Mouse (Mus musculus) heart, embryonic 10.5 days (tissue): Measurements from ENCODE around the gene Ugt1a10. TPM values are rescaled to one million over a fixed set of nuclear protein-coding genes. Genes with fewer than 3 reads are reported as not detected.
"Not testable (repeated sequence)": the region's sequence is repeated elsewhere in the genome, so short reads cannot be mapped to it uniquely, and the experiment has no call there.

ENCODE experiments used
- DNase-seq: peaks from one replicate; pipeline ENCODE4 v3.0.0-alpha.2; 2017; ENCODE audit warnings: low spot score
- H3K27ac ChIP-seq: fragments of 300-500 bp; sonication (generic); 2 replicates; pipeline ENCODE4 v1.5.1; 2016; ENCODE audit warnings: mild to moderate bottlenecking
- H3K27me3 ChIP-seq: fragments of 300-500 bp; sonication (generic); 2 replicates; pipeline ENCODE4 v1.6.1; 2016; ENCODE audit warnings: mild to moderate bottlenecking; ENCODE audit not compliant: poor library complexity, insufficient read depth, severe bottlenecking
- H3K36me3 ChIP-seq: fragments of 300-500 bp; sonication (generic); 2 replicates; pipeline ENCODE4 v1.6.1; 2016; ENCODE audit warnings: mild to moderate bottlenecking, moderate library complexity
- H3K4me1 ChIP-seq: fragments of 300-500 bp; sonication (generic); 2 replicates; pipeline ENCODE4 v1.6.1; 2016; ENCODE audit warnings: mild to moderate bottlenecking
- H3K4me3 ChIP-seq: fragments of 300-500 bp; sonication (generic); 2 replicates; pipeline ENCODE4 v1.5.1; 2016; ENCODE audit warnings: mild to moderate bottlenecking, moderate library complexity
- H3K9me3 ChIP-seq: fragments of 300-500 bp; sonication (generic); 2 replicates; pipeline ENCODE4 v1.6.1; 2016; ENCODE audit warnings: mild to moderate bottlenecking, moderate library complexity
- WGBS: fragments of 180-500 bp; shearing (Covaris S2); methylation state at CpG from one replicate; pipeline ENCODE4 v1.1.7; 2016; 5-methylcytosine and 5-hydroxymethylcytosine counted together
- polyA plus RNA-seq: library from polyadenylated mRNA; unstranded; fragments of >200 nt; fragmentation: Nextera tagmentation; extraction: Ambion mirVana; gene quantifications from 2 replicates; pipeline ENCODE4 v1.2.1, GENCODE M21; 2016

Ugt1a10 gene
- polyA plus RNA-seq, 1 experiment from 2014 or later, result not detected

- not testable (repeated sequence) for H3K27ac ChIP-seq, DNase-seq, H3K36me3 ChIP-seq, H3K9me3 ChIP-seq, H3K4me3 ChIP-seq, H3K27me3 ChIP-seq, H3K4me1 ChIP-seq
- 63% methylated on average over 1 of the region's 2 CpGs for WGBS
Measured at GRCm38 (mm10) chr1:88066472-88067102, 11.4 kb downstream of the Ugt1a10 start.

GRCm38 (mm10) chr1:88070495-88070894 is 15.3 kb downstream of the Ugt1a10 start, which contains the start of gene Ugt1a9:
Ugt1a9 (plus strand) TSS chr1:88070800.
- Histone ChIP-seq H3K9me3 (no peaks in the 10 kb centered on the region), H3K27ac (no peak within 1 kb of the TSS), H3K36me3 (no peaks in the 10 kb centered on the region), H3K4me3 (no peak within 1 kb of the TSS), H3K4me1 (no peaks in the 10 kb centered on the region), H3K27me3 (no peaks in the 10 kb centered on the region)
- 73% methylated on average over 2 of the region's 2 CpGs for WGBS
- no peak for DNase-seq

GRCm38 (mm10) chr1:88070902-88071301 is 15.7 kb downstream of the Ugt1a10 start:
- WGBS, result 77% methylated on average over 4 of the region's 4 CpGs
- H3K4me1 ChIP-seq, result no peaks in the 10 kb centered on the region
- no peaks in the 10 kb centered on the region for H3K36me3 ChIP-seq
- H3K27me3 ChIP-seq, result no peaks in the 10 kb centered on the region
- no peak overlapping the region for H3K4me3 ChIP-seq
- no peak for DNase-seq
- H3K27ac ChIP-seq, result no peak overlapping the region
- no peaks in the 10 kb centered on the region for H3K9me3 ChIP-seq

- Histone ChIP-seq H3K9me3 (no peaks in the 10 kb centered on the region), H3K27me3 (no peaks in the 10 kb centered on the region), H3K4me1 (no peaks in the 10 kb centered on the region), H3K36me3 (no peaks in the 10 kb centered on the region), H3K4me3 (no peak overlapping the region), H3K27ac (no peak overlapping the region)
- 78% methylated on average over 2 of the region's 2 CpGs for WGBS
- DNase-seq, result no peak
Measured at GRCm38 (mm10) chr1:88074471-88074870, 19.3 kb downstream of the Ugt1a10 start.

- no peak for DNase-seq
- no peak overlapping the region for H3K27ac ChIP-seq
- H3K4me1 ChIP-seq, result no peaks in the 10 kb centered on the region
- no peaks in the 10 kb centered on the region for H3K36me3 ChIP-seq
- no peaks in the 10 kb centered on the region for H3K9me3 ChIP-seq
- 84% methylated on average over 1 of the region's 1 CpGs for WGBS
- no peaks in the 10 kb centered on the region for H3K27me3 ChIP-seq
- no peak overlapping the region for H3K4me3 ChIP-seq
Measured at GRCm38 (mm10) chr1:88077128-88077527, 21.9 kb downstream of the Ugt1a10 start.

GRCm38 (mm10) chr1:88081670-88082069 is 26.5 kb downstream of the Ugt1a10 start:
- no peaks in the 10 kb centered on the region for H3K36me3 ChIP-seq
- WGBS, result 87% methylated on average over 1 of the region's 1 CpGs
- no peak overlapping the region for H3K27ac ChIP-seq
- H3K4me3 ChIP-seq, result no peak overlapping the region
- no peaks in the 10 kb centered on the region for H3K27me3 ChIP-seq
- DNase-seq, result no peak
- no peaks in the 10 kb centered on the region for H3K4me1 ChIP-seq
- no peaks in the 10 kb centered on the region for H3K9me3 ChIP-seq

GRCm38 (mm10) chr1:88086125-88086524 is 30.9 kb downstream of the Ugt1a10 start:
- no peaks in the 10 kb centered on the region for H3K27me3 ChIP-seq
- no peak for DNase-seq
- 60% methylated on average over 1 of the region's 1 CpGs for WGBS

GRCm38 (mm10) chr1:88087513-88087912 is 32.3 kb downstream of the Ugt1a10 start, which contains the start of gene Ugt1a8:
Ugt1a8 (plus strand) TSS chr1:88087813.
- Histone ChIP-seq H3K4me3 (no peak within 1 kb of the TSS), H3K9me3 (no peaks in the 10 kb centered on the region), H3K27ac (no peak within 1 kb of the TSS), H3K36me3 (no peaks in the 10 kb centered on the region), H3K27me3 (no peaks in the 10 kb centered on the region), H3K4me1 (no peaks in the 10 kb centered on the region)
- 73% methylated on average over 3 of the region's 3 CpGs for whole genome bisulfite sequencing
- DNase-seq, result no peak

More at GRCm38 (mm10) chr1:88086125-88086524, 30.9 kb downstream of the Ugt1a10 start:
- H3K36me3 ChIP-seq, result no peaks in the 10 kb centered on the region
- no peaks in the 10 kb centered on the region for H3K4me1 ChIP-seq
- no peak overlapping the region for H3K27ac ChIP-seq
- H3K4me3 ChIP-seq, result no peak overlapping the region
- H3K9me3 ChIP-seq, result no peaks in the 10 kb centered on the region

GRCm38 (mm10) chr1:88092341-88092740 is 37.2 kb downstream of the Ugt1a10 start:
- no peak overlapping the region for H3K4me3 ChIP-seq
- H3K9me3 ChIP-seq, result no peaks in the 10 kb centered on the region
- 0 out of 2 replicates have a peak, but pooled peaks cover 2% of the 10 kb centered on the region for H3K4me1 ChIP-seq
- H3K36me3 ChIP-seq, result no peaks in the 10 kb centered on the region
- no peak overlapping the region for H3K27ac ChIP-seq
- no peaks in the 10 kb centered on the region for H3K27me3 ChIP-seq
- DNase-seq, result no peak

GRCm38 (mm10) chr1:88094270-88094676 is 39.1 kb downstream of the Ugt1a10 start:
- H3K9me3 ChIP-seq, H3K27ac ChIP-seq, DNase-seq, H3K4me3 ChIP-seq, H3K27me3 ChIP-seq, H3K4me1 ChIP-seq, H3K36me3 ChIP-seq: not testable (repeated sequence)
- WGBS, result 64% methylated on average over 3 of the region's 3 CpGs

- Histone ChIP-seq H3K9me3 (no peaks in the 10 kb centered on the region), H3K4me1 (0 out of 2 replicates have a peak, but pooled peaks cover 2% of the 10 kb centered on the region), H3K27ac (no peak within 1 kb of the TSS), H3K36me3 (no peaks in the 10 kb centered on the region), H3K4me3 (no peak within 1 kb of the TSS), H3K27me3 (no peaks in the 10 kb centered on the region)
- WGBS, result 70% methylated on average over 10 of the region's 10 CpGs
- DNase-seq, result no peak
Measured at GRCm38 (mm10) chr1:88094941-88095492, 39.8 kb downstream of the Ugt1a10 start, which contains the start of gene Ugt1a7c. Ugt1a7c (plus strand) TSS chr1:88095062.

- not testable (repeated sequence) for H3K9me3 ChIP-seq, H3K4me1 ChIP-seq, DNase-seq, H3K27me3 ChIP-seq, H3K36me3 ChIP-seq, H3K4me3 ChIP-seq, H3K27ac ChIP-seq
- WGBS, result 79% methylated on average over 3 of the region's 3 CpGs
Measured at GRCm38 (mm10) chr1:88098546-88098945, 43.4 kb downstream of the Ugt1a10 start.

- WGBS, result 77% methylated on average over 2 of the region's 2 CpGs
- H3K4me3 ChIP-seq, H3K36me3 ChIP-seq, DNase-seq, H3K27ac ChIP-seq, H3K4me1 ChIP-seq, H3K9me3 ChIP-seq, H3K27me3 ChIP-seq: not testable (repeated sequence)
Measured at GRCm38 (mm10) chr1:88099691-88100090, 44.5 kb downstream of the Ugt1a10 start.
